8 mouse cellular contexts compared by ENCODE assay signal in the genomic region with DNA sequence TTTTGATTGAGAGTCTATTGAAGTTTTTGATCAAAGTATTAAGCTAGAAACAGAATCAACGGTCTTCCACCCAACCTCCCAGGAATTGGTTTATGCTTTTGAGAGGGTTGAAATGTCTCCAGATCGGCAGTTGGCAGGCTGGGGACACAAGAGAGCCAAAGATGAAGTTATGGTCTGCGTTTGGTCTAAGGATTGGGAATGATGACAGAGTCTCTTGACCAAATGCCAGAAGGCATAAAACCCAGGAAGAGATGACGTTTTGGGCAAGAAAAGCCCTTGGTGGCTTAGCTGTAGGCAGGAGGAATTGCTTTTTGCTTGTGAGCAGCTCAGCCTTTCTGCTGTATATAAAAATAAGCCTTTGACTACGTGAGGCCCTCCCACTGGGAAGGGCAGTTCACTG.
DNase-seq lines count a peak whose midpoint lies in the region; ATAC-seq and TF ChIP-seq lines count a peak whose summit lies in the region.
"Had no signal": no experiment of that assay in that cellular context is flagged by ENCODE, and none has a peak within 500 bp of the region (broad histone marks: within the 10 kb centered on the region; RNA-seq: fewer than 3 reads in every experiment).

No protein-coding gene starts in this region.

- 0 out of 2 replicates have a peak, but pooled peaks cover 2% of the 10 kb centered on the region for H3K4me1 ChIP-seq in kidney, embryonic 15.5 days
- no peaks in the 10 kb centered on the region for H3K4me1 ChIP-seq in kidney, embryonic 16.5 days (ENCODE audit: insufficient read depth, low read length)
- H3K4me1 ChIP-seq in liver, postnatal 0 days (ENCODE audit: insufficient read depth): peaks cover 6% of the 10 kb centered on the region
- H3K4me1 ChIP-seq in intestine, postnatal 0 days (replicated peaks; ENCODE audit: control insufficient read depth, insufficient read depth, low read length): no peaks in the 10 kb centered on the region

- H3K36me3 ChIP-seq in kidney, embryonic 15.5 days: no peaks in the 10 kb centered on the region
- H3K36me3 ChIP-seq in kidney, embryonic 16.5 days (ENCODE audit: insufficient read depth, low read length): no peaks in the 10 kb centered on the region
- no peaks in the 10 kb centered on the region for H3K36me3 ChIP-seq in liver, postnatal 0 days (replicated peaks; ENCODE audit: insufficient read depth, low read length)
- H3K36me3 ChIP-seq in intestine, postnatal 0 days (ENCODE audit: control insufficient read depth, insufficient read depth): no peaks in the 10 kb centered on the region

- TF ChIP-seq CTCF in liver, postnatal 0 days (IDR thresholded peaks at IDR 0.05; ENCODE audit: low read depth): no peak
- TF ChIP-seq CTCF in intestine, postnatal 0 days (IDR thresholded peaks at IDR 0.05; ENCODE audit: low read depth): no peak

- no peaks in the 10 kb centered on the region for H3K27me3 ChIP-seq in kidney, embryonic 15.5 days
- H3K27me3 ChIP-seq in kidney, embryonic 16.5 days (ENCODE audit: insufficient read depth, low read length): no peaks in the 10 kb centered on the region
- H3K27me3 ChIP-seq in liver, postnatal 0 days (ENCODE audit: insufficient read depth, low read length): no peaks in the 10 kb centered on the region
- H3K27me3 ChIP-seq in intestine, postnatal 0 days (replicated peaks; ENCODE audit: control insufficient read depth, insufficient read depth, low read length): no peaks in the 10 kb centered on the region

- 0 out of 2 replicates have a peak overlapping the region, but pooled peaks have one; percentile 27 for H3K27ac ChIP-seq in kidney, embryonic 15.5 days
- no peak overlapping the region for H3K27ac ChIP-seq in kidney, embryonic 16.5 days (ENCODE audit: low read length)
- peak overlapping the region; percentile 78 for H3K27ac ChIP-seq in liver, postnatal 0 days (ENCODE audit: low read depth)
- no peak overlapping the region for H3K27ac ChIP-seq in intestine, postnatal 0 days (ENCODE audit: low read depth, low read length)

- DNase-seq in brain, adult 2 months (ENCODE audit: low read depth, low spot score): peak; percentile 24
- DNase-seq in gastrocnemius, postnatal 10 days: peak; percentile 50
- no peak for DNase-seq in liver, postnatal 0 days
- DNase-seq in thymus, postnatal 4 days: no peak
- DNase-seq: cerebellum, adult 9-10 months had no signal

- ATAC-seq in kidney, embryonic 15.5 days (replicated peaks; ENCODE audit: low FRiP score): no peak
- ATAC-seq in kidney, embryonic 16.5 days (ENCODE audit: low FRiP score, low TSS enrichment): no peak
- no peak for ATAC-seq in liver, postnatal 0 days
- ATAC-seq in intestine, postnatal 0 days: no peak

- no peak overlapping the region for H3K4me2 ChIP-seq in kidney, embryonic 15.5 days
- no peak overlapping the region for H3K4me2 ChIP-seq in kidney, embryonic 16.5 days (replicated peaks; ENCODE audit: low read depth, low read length)
- H3K4me2 ChIP-seq in liver, postnatal 0 days (ENCODE audit: low read depth, low read length): peak overlapping the region; percentile 62
- H3K4me2 ChIP-seq in intestine, postnatal 0 days (replicated peaks; ENCODE audit: low read depth): no peak overlapping the region

- WGBS in kidney, embryonic 15.5 days: 75% methylated on average over 5 of the region's 5 CpGs
- 74% methylated on average over 5 of the region's 5 CpGs for WGBS in kidney, embryonic 16.5 days
- 62% methylated on average over 5 of the region's 5 CpGs for WGBS in liver, postnatal 0 days (ENCODE audit: insufficient replicate concordance)
- WGBS in intestine, postnatal 0 days: 63% methylated on average over 5 of the region's 5 CpGs

- no peak for TF ChIP-seq EP300 in liver, postnatal 0 days (IDR thresholded peaks at IDR 0.05; ENCODE audit: low read depth)

- H3K9ac ChIP-seq in kidney, embryonic 15.5 days: no peak overlapping the region
- H3K9ac ChIP-seq in kidney, embryonic 16.5 days (replicated peaks; ENCODE audit: low read length): no peak overlapping the region
- H3K9ac ChIP-seq in liver, postnatal 0 days (replicated peaks): no peak overlapping the region; the same call in 1 of the 2 replicates
- H3K9ac ChIP-seq in intestine, postnatal 0 days (ENCODE audit: low read depth, low read length): no peak overlapping the region

- H3K9me3 ChIP-seq in kidney, embryonic 15.5 days (replicated peaks): no peaks in the 10 kb centered on the region
- 0 out of 2 replicates have a peak, but pooled peaks cover under 1% of the 10 kb centered on the region for H3K9me3 ChIP-seq in kidney, embryonic 16.5 days (ENCODE audit: low read length)
- H3K9me3 ChIP-seq in liver, postnatal 0 days (ENCODE audit: low read length): no peaks in the 10 kb centered on the region
- H3K9me3 ChIP-seq in intestine, postnatal 0 days (ENCODE audit: control insufficient read depth): no peaks in the 10 kb centered on the region

- H3K4me3 ChIP-seq in kidney, embryonic 15.5 days (replicated peaks): no peak overlapping the region
- no peak overlapping the region for H3K4me3 ChIP-seq in kidney, embryonic 16.5 days (ENCODE audit: low read length)
- peak overlapping the region; percentile 39 for H3K4me3 ChIP-seq in liver, postnatal 0 days (ENCODE audit: low read depth, low read length)
- no peak overlapping the region for H3K4me3 ChIP-seq in intestine, postnatal 0 days (ENCODE audit: low read depth, low read length)

Comparison
In these comparisons a context has a peak if more than half of its experiments do, and no peak if none do; other contexts are left out.
1. H3K27ac ChIP-seq: peak in kidney, embryonic 15.5 days (single experiment) and liver, postnatal 0 days (single experiment); none in kidney, embryonic 16.5 days (single experiment) and intestine, postnatal 0 days (single experiment).
2. DNase-seq: peak in brain, adult 2 months (single experiment) and gastrocnemius, postnatal 10 days (single experiment); none in liver, postnatal 0 days (single experiment) and thymus, postnatal 4 days (single experiment).